Mouse (Mus musculus): ENCODE measurements around the gene Dtd1. TPM values are rescaled to one million over a fixed set of nuclear protein-coding genes. Genes with fewer than 3 reads are reported as not detected.

Gene Dtd1
- polyA plus RNA-seq, 1 experiment = 11.8 TPM

GRCm38 (mm10) chr2:144746046-144746783, 146.5 kb downstream of the Dtd1 start:
- Histone ChIP-seq H3K27me3 (ENCODE audit: control insufficient read depth, insufficient read depth, low read length) (no peaks in the 10 kb centered on the region), H3K36me3 (ENCODE audit: control insufficient read depth, insufficient read depth, low read length) (no peaks in the 10 kb centered on the region), H3K27ac (ENCODE audit: control insufficient read depth, insufficient read depth, low read depth, low read length) (no peak overlapping the region), H3K4me3 (ENCODE audit: control insufficient read depth, low read depth, low read length) (no peak overlapping the region), H3K4me1 (ENCODE audit: control insufficient read depth, insufficient read depth, low read length) (peaks cover 11% of the 10 kb centered on the region)
- TF ChIP-seq CTCF (IDR thresholded peaks at IDR 0.05; ENCODE audit: control insufficient read depth, insufficient read depth, insufficient replicate concordance, low read depth, low read length) = no peak
- no peak for TF ChIP-seq POLR2A (IDR thresholded peaks at IDR 0.05; ENCODE audit: control insufficient read depth, low read depth, low read length)

- H3K4me1 ChIP-seq (ENCODE audit: control insufficient read depth, insufficient read depth, low read length) = no peaks in the 10 kb centered on the region
- TF ChIP-seq POLR2A (IDR thresholded peaks at IDR 0.05; ENCODE audit: control insufficient read depth, low read depth, low read length) (no peak), CTCF (IDR thresholded peaks at IDR 0.05; ENCODE audit: control insufficient read depth, insufficient read depth, insufficient replicate concordance, low read depth, low read length) (no peak)
- H3K4me3 ChIP-seq (ENCODE audit: control insufficient read depth, low read depth, low read length) = no peak overlapping the region
- H3K27ac ChIP-seq (ENCODE audit: control insufficient read depth, insufficient read depth, low read depth, low read length) = no peak overlapping the region
- no peaks in the 10 kb centered on the region for H3K27me3 ChIP-seq (ENCODE audit: control insufficient read depth, insufficient read depth, low read length)
- no peaks in the 10 kb centered on the region for H3K36me3 ChIP-seq (ENCODE audit: control insufficient read depth, insufficient read depth, low read length)
These were observed 153.9 kb downstream of the Dtd1 start for GRCm38 (mm10) chr2:144753604-144754003.

- no peak overlapping the region for H3K27ac ChIP-seq (ENCODE audit: control insufficient read depth, insufficient read depth, low read depth, low read length)
- H3K36me3 ChIP-seq (ENCODE audit: control insufficient read depth, insufficient read depth, low read length) = no peaks in the 10 kb centered on the region
- no peak overlapping the region for H3K4me3 ChIP-seq (ENCODE audit: control insufficient read depth, low read depth, low read length)
- H3K4me1 ChIP-seq (ENCODE audit: control insufficient read depth, insufficient read depth, low read length) = no peaks in the 10 kb centered on the region
- no peaks in the 10 kb centered on the region for H3K27me3 ChIP-seq (ENCODE audit: control insufficient read depth, insufficient read depth, low read length)
- no peak for TF ChIP-seq POLR2A (IDR thresholded peaks at IDR 0.05; ENCODE audit: control insufficient read depth, low read depth, low read length)
- TF ChIP-seq CTCF (IDR thresholded peaks at IDR 0.05; ENCODE audit: control insufficient read depth, insufficient read depth, insufficient replicate concordance, low read depth, low read length) = no peak
These were observed 155.3 kb downstream of the Dtd1 start for GRCm38 (mm10) chr2:144755016-144755415.

GRCm38 (mm10) chr2:144760666-144761065, 161.0 kb downstream of the Dtd1 start:
- Histone ChIP-seq H3K36me3 (ENCODE audit: control insufficient read depth, insufficient read depth, low read length) (no peaks in the 10 kb centered on the region), H3K27ac (ENCODE audit: control insufficient read depth, insufficient read depth, low read depth, low read length) (no peak overlapping the region), H3K27me3 (ENCODE audit: control insufficient read depth, insufficient read depth, low read length) (no peaks in the 10 kb centered on the region), H3K4me1 (ENCODE audit: control insufficient read depth, insufficient read depth, low read length) (no peaks in the 10 kb centered on the region), H3K4me3 (ENCODE audit: control insufficient read depth, low read depth, low read length) (no peak overlapping the region)
- no peak for TF ChIP-seq CTCF (IDR thresholded peaks at IDR 0.05; ENCODE audit: control insufficient read depth, insufficient read depth, insufficient replicate concordance, low read depth, low read length)
- no peak for TF ChIP-seq POLR2A (IDR thresholded peaks at IDR 0.05; ENCODE audit: control insufficient read depth, low read depth, low read length)

- Histone ChIP-seq H3K27me3 (ENCODE audit: control insufficient read depth, insufficient read depth, low read length) (no peaks in the 10 kb centered on the region), H3K27ac (ENCODE audit: control insufficient read depth, insufficient read depth, low read depth, low read length) (no peak overlapping the region), H3K4me1 (ENCODE audit: control insufficient read depth, insufficient read depth, low read length) (no peaks in the 10 kb centered on the region), H3K36me3 (ENCODE audit: control insufficient read depth, insufficient read depth, low read length) (no peaks in the 10 kb centered on the region), H3K4me3 (ENCODE audit: control insufficient read depth, low read depth, low read length) (no peak overlapping the region)
- TF ChIP-seq POLR2A (IDR thresholded peaks at IDR 0.05; ENCODE audit: control insufficient read depth, low read depth, low read length) = no peak
These were observed 164.0 kb downstream of the Dtd1 start for GRCm38 (mm10) chr2:144763706-144764105.

GRCm38 (mm10) chr2:144764116-144764788, 164.6 kb downstream of the Dtd1 start:
- H3K27ac ChIP-seq (ENCODE audit: control insufficient read depth, insufficient read depth, low read depth, low read length) = no peak overlapping the region
- no peak for TF ChIP-seq CTCF (IDR thresholded peaks at IDR 0.05; ENCODE audit: control insufficient read depth, insufficient read depth, insufficient replicate concordance, low read depth, low read length)
- TF ChIP-seq POLR2A (IDR thresholded peaks at IDR 0.05; ENCODE audit: control insufficient read depth, low read depth, low read length) = no peak
- H3K27me3 ChIP-seq (ENCODE audit: control insufficient read depth, insufficient read depth, low read length) = no peaks in the 10 kb centered on the region
- no peak overlapping the region for H3K4me3 ChIP-seq (ENCODE audit: control insufficient read depth, low read depth, low read length)
- H3K36me3 ChIP-seq (ENCODE audit: control insufficient read depth, insufficient read depth, low read length) = no peaks in the 10 kb centered on the region
- H3K4me1 ChIP-seq (ENCODE audit: control insufficient read depth, insufficient read depth, low read length) = no peaks in the 10 kb centered on the region

- no peaks in the 10 kb centered on the region for H3K27me3 ChIP-seq (ENCODE audit: control insufficient read depth, insufficient read depth, low read length)
These were observed 165.5 kb downstream of the Dtd1 start for GRCm38 (mm10) chr2:144765219-144765618.

More at GRCm38 (mm10) chr2:144765219-144765618, 165.5 kb downstream of the Dtd1 start:
- TF ChIP-seq CTCF (IDR thresholded peaks at IDR 0.05; ENCODE audit: control insufficient read depth, insufficient read depth, insufficient replicate concordance, low read depth, low read length) (no peak), POLR2A (IDR thresholded peaks at IDR 0.05; ENCODE audit: control insufficient read depth, low read depth, low read length) (no peak)
- Histone ChIP-seq H3K4me1 (ENCODE audit: control insufficient read depth, insufficient read depth, low read length) (no peaks in the 10 kb centered on the region), H3K4me3 (ENCODE audit: control insufficient read depth, low read depth, low read length) (no peak overlapping the region), H3K36me3 (ENCODE audit: control insufficient read depth, insufficient read depth, low read length) (no peaks in the 10 kb centered on the region), H3K27ac (ENCODE audit: control insufficient read depth, insufficient read depth, low read depth, low read length) (no peak overlapping the region)

Data from testis, adult 2 months (tissue).